ENCODE assay signal across 4 mouse cellular contexts in the genomic region with DNA sequence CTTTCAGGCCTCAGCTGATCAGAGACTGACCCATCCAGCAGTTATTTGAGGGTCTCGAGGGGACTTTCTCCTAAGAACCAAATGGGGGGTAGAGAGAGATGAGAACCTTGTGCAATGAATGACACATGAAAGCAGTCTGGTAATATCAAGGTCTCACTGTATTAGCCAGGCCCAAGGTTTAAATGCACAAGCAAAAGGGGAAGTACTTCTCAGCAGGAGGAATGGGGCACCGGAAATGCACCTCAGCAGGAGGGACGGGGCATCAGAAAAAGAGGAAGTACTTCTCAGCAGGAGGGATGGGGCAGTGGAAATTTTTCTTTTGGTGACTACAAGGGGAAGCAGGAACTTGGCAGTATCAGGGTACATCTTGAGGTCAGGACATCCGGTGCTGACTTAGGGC.
DNase-seq lines count a peak whose midpoint lies in the region.

No protein-coding gene starts in this region.

- DNase-seq in A20 (ENCODE audit: low read depth, low spot score) (peak; percentile 79), ES-CJ7 (ENCODE audit: low read depth, low spot score) (peak; percentile 27), MEL-GATA-1-ER (ENCODE audit: extremely low read depth, low read depth) (peak; percentile 2), ZHBTc4 (ENCODE audit: low read depth, low spot score) (peak; percentile 26)

Comparison
In these comparisons a context has a peak if more than half of its experiments do, and no peak if none do; other contexts are left out.
1. Peak in every context shown above with its lines: DNase-seq.
2. DNase-seq: peak in every context shown above with its lines; median percentile 79 in A20; 27 in ES-CJ7; 26 in ZHBTc4; 2 in MEL-GATA-1-ER.